Mouse (Mus musculus) midbrain, embryonic 16.5 days (tissue): Measurements from ENCODE around the gene Hoxa6. TPM values are rescaled to one million over a fixed set of nuclear protein-coding genes. Genes with fewer than 3 reads are reported as not detected.

ENCODE experiments used
- ATAC-seq: fragments of 200-750 bp; cut with Nextera tagmentation; 2 replicates; pipeline ENCODE4 v1.8.0; 2017; ENCODE audit warnings: moderate TSS enrichment
- H3K27ac ChIP-seq: fragments of 300-500 bp; sonication (generic); 2 replicates; pipeline ENCODE4 v1.5.1; 2014; ENCODE audit warnings: mild to moderate bottlenecking, low read length, mixed read lengths
- H3K27me3 ChIP-seq: fragments of 300-500 bp; sonication (generic); 2 replicates; pipeline ENCODE4 v1.6.1; 2014; ENCODE audit warnings: low read depth, low read length, mixed read lengths; ENCODE audit not compliant: control insufficient read depth, insufficient read depth
- H3K36me3 ChIP-seq: fragments of 300-500 bp; sonication (generic); 2 replicates; pipeline ENCODE4 v1.6.1; 2014; ENCODE audit warnings: mild to moderate bottlenecking, low read length, moderate library complexity, mixed read lengths; ENCODE audit not compliant: control insufficient read depth, insufficient read depth
- H3K4me1 ChIP-seq: fragments of 300-500 bp; sonication (generic); 2 replicates; pipeline ENCODE4 v1.6.1; 2014; ENCODE audit warnings: mild to moderate bottlenecking, low read length, mixed read lengths; ENCODE audit not compliant: control insufficient read depth, insufficient read depth
- H3K4me2 ChIP-seq: fragments of 300-500 bp; sonication (generic); 2 replicates; pipeline ENCODE4 v1.6.1; 2014; ENCODE audit warnings: mild to moderate bottlenecking, low read length, mixed read lengths
- H3K4me3 ChIP-seq: fragments of 300-500 bp; sonication (generic); 2 replicates; pipeline ENCODE4 v1.5.1; 2014; ENCODE audit warnings: low read depth, mild to moderate bottlenecking, low read length, moderate library complexity, mixed read lengths
- H3K9ac ChIP-seq: fragments of 300-500 bp; sonication (generic); 2 replicates; pipeline ENCODE4 v1.6.1; 2014; ENCODE audit warnings: low read depth, low read length, mixed read lengths
- H3K9me3 ChIP-seq: fragments of 300-500 bp; sonication (generic); replicated peaks from 2 replicates; pipeline ENCODE4 v1.6.1; 2014; ENCODE audit warnings: mild to moderate bottlenecking, low read length, mixed read lengths; ENCODE audit not compliant: control insufficient read depth, poor library complexity, severe bottlenecking
- WGBS: fragments of 180-500 bp; shearing (Covaris S2); extraction: QIAGEN DNeasy Blood & Tissue Kit; methylation state at CpG from one replicate; pipeline ENCODE4 v1.1.7; 2014; 5-methylcytosine and 5-hydroxymethylcytosine counted together
- polyA plus RNA-seq: library from polyadenylated mRNA; unstranded; fragments of >200 nt; fragmentation: Nextera tagmentation; extraction: Ambion mirVana; gene quantifications from 2 replicates; pipeline ENCODE4 v1.2.1, GENCODE M21; 2015

Gene Hoxa6
- polyA plus RNA-seq, 1 experiment from 2014 or later = not detected

GRCm38 (mm10) chr6:52248638-52249414 lies 40.3 kb upstream of the Hoxa6 start:
- Histone ChIP-seq H3K27me3 (peaks cover 90% of the 10 kb centered on the region), H3K9me3 (peaks cover 4% of the 10 kb centered on the region; the same call in 1 of the 2 replicates), H3K4me3 (no peak overlapping the region), H3K27ac (no peak overlapping the region), H3K4me2 (no peak overlapping the region), H3K36me3 (no peaks in the 10 kb centered on the region), H3K9ac (no peak overlapping the region), H3K4me1 (no peaks in the 10 kb centered on the region)
- ATAC-seq = no peak
- 2% methylated on average over 27 of the region's 27 CpGs for WGBS

- Histone ChIP-seq H3K27ac (no peak overlapping the region), H3K9me3 (peaks cover 4% of the 10 kb centered on the region; the same call in 1 of the 2 replicates), H3K9ac (no peak overlapping the region), H3K4me1 (no peaks in the 10 kb centered on the region), H3K27me3 (peaks cover 92% of the 10 kb centered on the region), H3K36me3 (no peaks in the 10 kb centered on the region), H3K4me3 (no peak overlapping the region), H3K4me2 (no peak overlapping the region)
- no peak for ATAC-seq
- 1% methylated on average over 23 of the region's 23 CpGs for WGBS
These were observed 39.5 kb upstream of the Hoxa6 start for GRCm38 (mm10) chr6:52247766-52248637.

- H3K9ac ChIP-seq = no peak overlapping the region
- H3K4me2 ChIP-seq = no peak overlapping the region
- no peaks in the 10 kb centered on the region for H3K36me3 ChIP-seq
- ATAC-seq = no peak
- no peak overlapping the region for H3K27ac ChIP-seq
- WGBS = 6% methylated on average over 3 of the region's 3 CpGs
- H3K4me1 ChIP-seq = no peaks in the 10 kb centered on the region
- H3K9me3 ChIP-seq = peaks cover 4% of the 10 kb centered on the region; the same call in 1 of the 2 replicates
- H3K27me3 ChIP-seq = peaks cover 91% of the 10 kb centered on the region
- no peak overlapping the region for H3K4me3 ChIP-seq
These were observed 38.4 kb upstream of the Hoxa6 start for GRCm38 (mm10) chr6:52246916-52247315.

GRCm38 (mm10) chr6:52246403-52246803 lies 37.9 kb upstream of the Hoxa6 start:
- ATAC-seq = no peak
- Histone ChIP-seq H3K4me2 (no peak overlapping the region), H3K9ac (no peak overlapping the region), H3K27me3 (peaks cover 91% of the 10 kb centered on the region), H3K27ac (no peak overlapping the region), H3K36me3 (no peaks in the 10 kb centered on the region), H3K9me3 (peaks cover 4% of the 10 kb centered on the region; the same call in 1 of the 2 replicates), H3K4me3 (no peak overlapping the region), H3K4me1 (no peaks in the 10 kb centered on the region)
- WGBS = under 1% methylated on average over 26 of the region's 26 CpGs

- H3K9me3 ChIP-seq = peaks cover 4% of the 10 kb centered on the region; the same call in 1 of the 2 replicates
- H3K27ac ChIP-seq = no peak within 1 kb of the TSS
- no peak within 1 kb of the TSS for H3K4me2 ChIP-seq
- no peak within 1 kb of the TSS for H3K9ac ChIP-seq
- no peaks in the 10 kb centered on the region for H3K4me1 ChIP-seq
- ATAC-seq = no peak
- peaks cover 91% of the 10 kb centered on the region for H3K27me3 ChIP-seq
- H3K36me3 ChIP-seq = no peaks in the 10 kb centered on the region
- 2% methylated on average over 20 of the region's 20 CpGs for WGBS
- no peak within 1 kb of the TSS for H3K4me3 ChIP-seq
These were observed 37.2 kb upstream of the Hoxa6 start, which contains the start of gene Hoxa11 for GRCm38 (mm10) chr6:52245757-52246142. Gene Hoxa11 (minus strand): TSS chr6:52245810.

GRCm38 (mm10) chr6:52245040-52245756 lies 36.7 kb upstream of the Hoxa6 start:
- Histone ChIP-seq H3K9me3 (peaks cover 4% of the 10 kb centered on the region; the same call in 1 of the 2 replicates), H3K36me3 (no peaks in the 10 kb centered on the region), H3K4me1 (no peaks in the 10 kb centered on the region), H3K27ac (no peak overlapping the region), H3K4me3 (no peak overlapping the region), H3K9ac (no peak overlapping the region), H3K4me2 (no peak overlapping the region), H3K27me3 (peaks cover 91% of the 10 kb centered on the region)
- 1% methylated on average over 70 of the region's 71 CpGs for WGBS
- no peak for ATAC-seq

GRCm38 (mm10) chr6:52244471-52245039 lies 36.0 kb upstream of the Hoxa6 start:
- WGBS = 2% methylated on average over 23 of the region's 23 CpGs
- Histone ChIP-seq H3K9me3 (peaks cover 4% of the 10 kb centered on the region; the same call in 1 of the 2 replicates), H3K27ac (no peak overlapping the region), H3K4me2 (no peak overlapping the region), H3K9ac (no peak overlapping the region), H3K4me3 (no peak overlapping the region), H3K4me1 (no peaks in the 10 kb centered on the region), H3K27me3 (peaks cover 91% of the 10 kb centered on the region), H3K36me3 (no peaks in the 10 kb centered on the region)
- ATAC-seq = no peak

GRCm38 (mm10) chr6:52243681-52244121 lies 35.2 kb upstream of the Hoxa6 start:
- no peak overlapping the region for H3K9ac ChIP-seq
- no peak overlapping the region for H3K27ac ChIP-seq
- no peak overlapping the region for H3K4me3 ChIP-seq
- no peak for ATAC-seq
- H3K27me3 ChIP-seq = peaks cover 87% of the 10 kb centered on the region
- WGBS = under 1% methylated on average over 12 of the region's 12 CpGs
- H3K4me1 ChIP-seq = no peaks in the 10 kb centered on the region
- H3K9me3 ChIP-seq = peaks cover 4% of the 10 kb centered on the region; the same call in 1 of the 2 replicates
- no peak overlapping the region for H3K4me2 ChIP-seq
- no peaks in the 10 kb centered on the region for H3K36me3 ChIP-seq
